Mouse (Mus musculus): ENCODE data around the gene Pip4k2b. TPM values are rescaled to one million over a fixed set of nuclear protein-coding genes. Genes with fewer than 3 reads are reported as not detected.
"Not testable (repeated sequence)": the region's sequence is repeated elsewhere in the genome, so short reads cannot be mapped to it uniquely, and the experiment has no call there.

Gene Pip4k2b
- polyA plus RNA-seq, 1 experiment = 26.0 TPM

GRCm38 (mm10) chr11:97719041-97719440 is 25.5 kb downstream of the Pip4k2b start:
- TF ChIP-seq POLR2A (IDR thresholded peaks at IDR 0.05; ENCODE audit: borderline replicate concordance, low read depth, low read length) = no peak
- no peak for TF ChIP-seq CTCF (IDR thresholded peaks at IDR 0.05; ENCODE audit: low read depth, low read length)
- H3K4me3 ChIP-seq (ENCODE audit: insufficient read depth, low read length) = no peak overlapping the region; the same call in 1 of the 2 replicates
- H3K27ac ChIP-seq (ENCODE audit: insufficient read depth, low read depth, low read length) = peak overlapping the region; percentile 52
- H3K4me1 ChIP-seq (ENCODE audit: control insufficient read depth, insufficient read depth, low read length) = peaks cover 41% of the 10 kb centered on the region

DNA sequence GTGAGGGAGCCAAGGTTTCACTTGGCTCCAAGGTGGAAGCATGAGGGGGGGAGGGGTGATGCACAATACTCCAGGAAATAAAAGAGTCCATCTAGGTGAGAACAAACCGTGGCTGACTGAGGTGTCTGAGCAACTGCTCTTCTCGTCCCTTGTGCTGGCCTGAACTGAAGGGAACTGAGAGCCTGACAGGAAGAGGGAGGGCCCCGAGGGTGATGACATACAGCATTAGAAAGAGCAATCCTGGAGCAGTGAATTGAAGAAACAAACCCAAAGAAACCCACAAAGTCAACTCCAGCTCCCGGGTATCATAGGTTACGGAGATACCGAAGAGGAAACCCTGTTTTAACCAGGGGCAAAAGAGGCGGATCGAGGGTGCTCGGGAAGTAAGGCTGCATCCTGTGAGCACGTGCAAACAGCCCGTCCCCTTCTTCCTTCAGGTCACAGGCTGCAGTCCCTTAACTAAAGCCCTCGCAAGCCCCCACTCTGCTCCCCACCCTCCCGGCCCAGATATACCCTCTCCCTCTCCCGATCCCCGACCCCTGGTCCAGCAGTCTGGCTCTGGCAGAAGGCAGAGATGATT is 26.1 kb downstream of the Pip4k2b start:
- Histone ChIP-seq H3K4me1 (ENCODE audit: control insufficient read depth, insufficient read depth, low read length) (peaks cover 41% of the 10 kb centered on the region), H3K27ac (ENCODE audit: insufficient read depth, low read depth, low read length) (peak overlapping the region; percentile 52), H3K4me3 (ENCODE audit: insufficient read depth, low read length) (no peak overlapping the region; the same call in 1 of the 2 replicates)

DNA sequence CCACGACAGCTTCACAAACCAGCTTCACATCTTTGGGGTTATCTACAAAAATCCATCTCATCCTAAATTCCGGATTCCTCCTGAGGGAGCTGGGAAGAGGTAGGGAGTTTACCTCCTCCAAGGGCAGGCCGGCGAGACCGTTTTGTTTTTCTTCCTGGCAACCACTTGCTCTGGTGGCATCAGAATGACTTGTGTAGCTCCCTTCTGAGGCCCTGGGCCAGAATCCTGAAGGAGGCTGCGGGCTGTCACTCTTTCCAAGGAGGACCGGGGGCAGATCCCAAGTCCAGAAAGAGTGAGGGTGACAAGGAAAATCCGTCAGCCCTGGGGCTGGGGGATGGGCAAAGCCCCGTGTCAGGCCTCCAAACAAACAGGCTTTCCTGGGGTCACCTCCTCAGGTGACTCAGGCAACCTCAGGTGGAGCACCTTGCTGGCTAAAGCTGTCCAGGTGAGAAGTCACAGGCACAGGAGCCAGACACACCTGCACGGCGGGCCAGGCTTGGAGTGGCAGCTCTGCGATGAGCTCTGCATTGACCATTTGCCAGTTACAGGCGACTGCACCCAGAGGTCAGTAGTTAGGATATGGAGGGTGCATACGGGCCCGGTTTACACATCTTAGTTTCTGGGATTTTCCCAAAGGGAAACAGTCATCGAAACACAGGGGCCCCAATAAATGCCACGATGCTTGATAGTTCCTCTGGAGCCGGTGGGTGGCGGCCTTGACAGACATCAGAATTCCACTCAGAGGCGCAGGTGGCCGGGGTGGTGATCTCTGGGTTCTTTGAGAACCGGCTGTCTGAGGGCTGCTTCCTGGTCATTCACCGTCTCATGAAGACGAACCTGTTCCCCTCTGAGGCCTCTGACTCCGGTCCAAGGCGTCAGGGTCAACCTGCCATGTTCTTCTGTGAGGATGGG is 26.9 kb downstream of the Pip4k2b start:
- H3K4me1 ChIP-seq (ENCODE audit: control insufficient read depth, insufficient read depth, low read length) = peaks cover 41% of the 10 kb centered on the region
- peak overlapping the region; percentile 26 for H3K27ac ChIP-seq (ENCODE audit: insufficient read depth, low read depth, low read length)
- no peak overlapping the region for H3K4me3 ChIP-seq (ENCODE audit: insufficient read depth, low read length)
- no peak for TF ChIP-seq POLR2A (IDR thresholded peaks at IDR 0.05; ENCODE audit: borderline replicate concordance, low read depth, low read length)
- TF ChIP-seq CTCF (IDR thresholded peaks at IDR 0.05; ENCODE audit: low read depth, low read length) = no peak

More for the DNA sequence above, 26.1 kb downstream of the Pip4k2b start:
- no peak for TF ChIP-seq CTCF (IDR thresholded peaks at IDR 0.05; ENCODE audit: low read depth, low read length)
- TF ChIP-seq POLR2A (IDR thresholded peaks at IDR 0.05; ENCODE audit: borderline replicate concordance, low read depth, low read length) = no peak

- Histone ChIP-seq H3K4me3 (ENCODE audit: insufficient read depth, low read length) (no peak overlapping the region), H3K4me1 (ENCODE audit: control insufficient read depth, insufficient read depth, low read length) (peaks cover 41% of the 10 kb centered on the region), H3K27ac (ENCODE audit: insufficient read depth, low read depth, low read length) (no peak overlapping the region)
- TF ChIP-seq POLR2A (IDR thresholded peaks at IDR 0.05; ENCODE audit: borderline replicate concordance, low read depth, low read length) = no peak
- no peak for TF ChIP-seq CTCF (IDR thresholded peaks at IDR 0.05; ENCODE audit: low read depth, low read length)
Observed at GRCm38 (mm10) chr11:97716021-97716420, 28.5 kb downstream of the Pip4k2b start.

GRCm38 (mm10) chr11:97714784-97715760 is 29.4 kb downstream of the Pip4k2b start:
- TF ChIP-seq CTCF (IDR thresholded peaks at IDR 0.05; ENCODE audit: low read depth, low read length) = no peak
- Histone ChIP-seq H3K4me1 (ENCODE audit: control insufficient read depth, insufficient read depth, low read length) (peaks cover 41% of the 10 kb centered on the region), H3K4me3 (ENCODE audit: insufficient read depth, low read length) (no peak overlapping the region), H3K27ac (ENCODE audit: insufficient read depth, low read depth, low read length) (0 out of 2 replicates have a peak overlapping the region, but pooled peaks have one; percentile 3)

GRCm38 (mm10) chr11:97714356-97714755 is 30.1 kb downstream of the Pip4k2b start:
- H3K27ac ChIP-seq (ENCODE audit: insufficient read depth, low read depth, low read length) = no peak overlapping the region
- TF ChIP-seq POLR2A (IDR thresholded peaks at IDR 0.05; ENCODE audit: borderline replicate concordance, low read depth, low read length) (no peak), CTCF (IDR thresholded peaks at IDR 0.05; ENCODE audit: low read depth, low read length) (no peak)
- peaks cover 37% of the 10 kb centered on the region for H3K4me1 ChIP-seq (ENCODE audit: control insufficient read depth, insufficient read depth, low read length)
- H3K4me3 ChIP-seq (ENCODE audit: insufficient read depth, low read length) = no peak overlapping the region

DNA sequence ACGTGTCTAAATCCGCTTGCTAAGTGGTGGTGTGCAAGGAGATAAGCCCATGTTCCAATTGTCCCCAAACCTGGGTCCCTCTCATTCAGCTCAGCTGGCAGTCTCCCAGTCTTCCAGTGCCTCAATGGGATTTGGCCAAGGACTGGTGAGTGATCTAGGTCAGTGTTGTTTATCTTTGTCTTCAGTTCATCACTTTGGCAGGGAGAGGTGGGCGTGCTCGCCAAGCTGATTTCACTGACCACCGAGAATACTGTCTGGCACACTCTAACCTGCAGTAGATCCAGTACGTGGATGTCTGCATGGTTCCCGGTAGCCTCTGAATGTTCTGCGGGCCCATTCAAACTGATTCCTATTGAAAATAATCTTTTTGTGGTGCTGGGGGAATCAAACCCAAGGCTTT is 30.6 kb downstream of the Pip4k2b start:
- Histone ChIP-seq H3K4me3 (ENCODE audit: insufficient read depth, low read length) (no peak overlapping the region), H3K27ac (ENCODE audit: insufficient read depth, low read depth, low read length) (no peak overlapping the region), H3K4me1 (ENCODE audit: control insufficient read depth, insufficient read depth, low read length) (peaks cover 32% of the 10 kb centered on the region)
- TF ChIP-seq POLR2A (IDR thresholded peaks at IDR 0.05; ENCODE audit: borderline replicate concordance, low read depth, low read length) (no peak), CTCF (IDR thresholded peaks at IDR 0.05; ENCODE audit: low read depth, low read length) (no peak)

- H3K4me3 ChIP-seq (ENCODE audit: insufficient read depth, low read length) = no peak overlapping the region
- no peak for TF ChIP-seq CTCF (IDR thresholded peaks at IDR 0.05; ENCODE audit: low read depth, low read length)
- TF ChIP-seq POLR2A (IDR thresholded peaks at IDR 0.05; ENCODE audit: borderline replicate concordance, low read depth, low read length) = no peak
- H3K4me1 ChIP-seq (ENCODE audit: control insufficient read depth, insufficient read depth, low read length) = peaks cover 18% of the 10 kb centered on the region
- H3K27ac ChIP-seq (ENCODE audit: insufficient read depth, low read depth, low read length) = no peak overlapping the region
Observed at GRCm38 (mm10) chr11:97712286-97712685, 32.2 kb downstream of the Pip4k2b start.

DNA sequence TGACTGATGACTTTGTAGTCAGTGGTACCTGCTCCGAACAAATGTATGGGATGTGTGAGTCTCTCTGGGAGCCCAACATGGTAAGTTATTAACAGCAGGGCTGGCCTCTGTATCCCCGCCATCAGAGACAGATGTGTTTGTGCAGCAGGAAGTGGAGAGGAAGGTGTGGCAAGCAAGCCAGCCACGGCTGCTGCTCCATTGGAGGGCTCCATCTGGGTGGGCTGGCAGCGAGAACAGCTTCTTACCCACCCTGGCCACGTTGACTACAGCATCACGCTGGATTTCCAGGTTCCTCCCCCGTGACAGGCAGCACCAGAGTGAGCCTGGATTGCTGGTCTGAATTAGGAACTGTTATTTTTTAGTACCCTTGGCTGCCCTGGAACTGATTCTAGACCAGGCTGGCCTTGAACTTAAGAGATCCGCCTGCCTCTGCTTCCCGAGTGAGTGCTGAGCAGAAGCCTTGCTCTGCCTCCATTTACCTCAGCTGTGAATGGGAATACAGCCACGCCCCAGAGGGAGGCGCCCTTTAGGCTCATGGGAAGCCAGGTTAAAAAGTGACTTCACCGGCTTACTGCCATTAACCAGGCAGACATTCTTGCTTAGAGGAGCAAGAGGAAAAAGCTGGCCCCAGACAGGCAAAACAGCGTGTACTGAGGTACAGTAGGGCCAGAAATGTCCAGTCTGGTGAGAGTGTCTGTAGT is 33.2 kb downstream of the Pip4k2b start:
- peaks cover 15% of the 10 kb centered on the region for H3K4me1 ChIP-seq (ENCODE audit: control insufficient read depth, insufficient read depth, low read length)
- TF ChIP-seq CTCF (IDR thresholded peaks at IDR 0.05; ENCODE audit: low read depth, low read length) (no peak), POLR2A (IDR thresholded peaks at IDR 0.05; ENCODE audit: borderline replicate concordance, low read depth, low read length) (no peak)
- H3K27ac ChIP-seq (ENCODE audit: insufficient read depth, low read depth, low read length) = no peak overlapping the region

GRCm38 (mm10) chr11:97710067-97710466 is 34.4 kb downstream of the Pip4k2b start:
- H3K4me3 ChIP-seq (ENCODE audit: insufficient read depth, low read length); H3K4me1 ChIP-seq (ENCODE audit: control insufficient read depth, insufficient read depth, low read length); H3K27ac ChIP-seq (ENCODE audit: insufficient read depth, low read depth, low read length): not testable (repeated sequence)

More for the DNA sequence above, 33.2 kb downstream of the Pip4k2b start:
- no peak overlapping the region for H3K4me3 ChIP-seq (ENCODE audit: insufficient read depth, low read length)

All from bone marrow macrophage, adult 2 months (primary cell).